Mouse (Mus musculus) erythroid progenitor cell, adult 5-6 weeks (primary cell): ENCODE data around the gene March8. TPM values are rescaled to one million over a fixed set of nuclear protein-coding genes. Genes with fewer than 3 reads are reported as not detected.

Source experiments
- ATAC-seq: replicated peaks from 2 replicates; pipeline ENCODE4 v1.8.0; 2016; ENCODE audit warnings: moderate number of reproducible peaks, mild to moderate bottlenecking, moderate TSS enrichment, inconsistent platforms; ENCODE audit not compliant: poor library complexity, low FRiP score, severe bottlenecking
- total RNA-seq, 2 experiments: library from RNA; stranded (forward) in 1 of 2; stranded (reverse) in 1 of 2; fragments of 150-400 nt in 1 of 2; fragments of 186-747, 209-891 nt in 1 of 2; gene quantifications; 2 replicates each; pipeline versions ENCODE4 v1.2.3 to v1.2.4; 2015 to 2017; ENCODE audit warnings: low replicate concordance in 2 of 2

The March8 gene
- total RNA-seq, 2 experiments from 2014 or later, result 368 to 504 TPM

- ATAC-seq, result peak; percentile 96
Measured at GRCm38 (mm10) chr6:116370216-116370976, 32.6 kb downstream of the March8 start.

GRCm38 (mm10) chr6:116371500-116371899 is 33.7 kb downstream of the March8 start:
- ATAC-seq, result no peak

GRCm38 (mm10) chr6:116374136-116374535 is 36.3 kb downstream of the March8 start:
- no peak for ATAC-seq

GRCm38 (mm10) chr6:116374618-116375017 is 36.8 kb downstream of the March8 start:
- no peak for ATAC-seq

- ATAC-seq, result no peak
Measured at GRCm38 (mm10) chr6:116378892-116379291, 41.1 kb downstream of the March8 start.

GRCm38 (mm10) chr6:116380157-116380556 is 42.3 kb downstream of the March8 start:
- no peak for ATAC-seq

GRCm38 (mm10) chr6:116381605-116382004 is 43.8 kb downstream of the March8 start:
- ATAC-seq, result no peak

GRCm38 (mm10) chr6:116383582-116383981 is 45.8 kb downstream of the March8 start:
- no peak for ATAC-seq

- ATAC-seq, result no peak
Measured at GRCm38 (mm10) chr6:116385194-116386044, 47.6 kb downstream of the March8 start.

GRCm38 (mm10) chr6:116386045-116386415 is 48.2 kb downstream of the March8 start:
- ATAC-seq, result no peak

- ATAC-seq, result no peak
Measured at GRCm38 (mm10) chr6:116386506-116386905, 48.7 kb downstream of the March8 start.

- ATAC-seq, result no peak
Measured at GRCm38 (mm10) chr6:116388068-116388467, 50.2 kb downstream of the March8 start.

- no peak for ATAC-seq
Measured at GRCm38 (mm10) chr6:116389481-116389880, 51.7 kb downstream of the March8 start.

GRCm38 (mm10) chr6:116394916-116395648 is 57.3 kb downstream of the March8 start:
- no peak for ATAC-seq

GRCm38 (mm10) chr6:116397621-116398020 is 59.8 kb downstream of the March8 start:
- no peak for ATAC-seq

GRCm38 (mm10) chr6:116398136-116398535 is 60.3 kb downstream of the March8 start:
- ATAC-seq, result no peak

- no peak for ATAC-seq
Measured at GRCm38 (mm10) chr6:116401746-116402423, 64.1 kb downstream of the March8 start.

GRCm38 (mm10) chr6:116402426-116402825 is 64.6 kb downstream of the March8 start:
- no peak for ATAC-seq

GRCm38 (mm10) chr6:116405243-116405642 is 67.4 kb downstream of the March8 start:
- ATAC-seq, result no peak

GRCm38 (mm10) chr6:116405715-116406114 is 67.9 kb downstream of the March8 start:
- ATAC-seq, result no peak
